Mouse (Mus musculus) CD4-positive, CD25-positive, alpha-beta regulatory T cell, adult 4 months (primary cell): ENCODE measurements around the gene C330021F23Rik. TPM values are rescaled to one million over a fixed set of nuclear protein-coding genes. Genes with fewer than 3 reads are reported as not detected.

ENCODE experiments used
- polyA plus RNA-seq, 2 experiments: library from polyadenylated mRNA; unstranded; fragments of 100-300 nt; shearing (Covaris generic); gene quantifications; one replicate each; pipeline ENCODE4 v1.2.1; 2017

Gene C330021F23Rik
- polyA plus RNA-seq, 2 experiments from 2014 or later: 1.4 TPM; not detected in 1

Other genes with a start within 250 kb of the C330021F23Rik start
- 10 to 100 TPM; 38.2 to 52.0 TPM for gene A430078G23Rik, start 214.6 kb upstream of the C330021F23Rik start, polyA plus RNA-seq
- gene Arhgef18, start 175.0 kb upstream of the C330021F23Rik start, polyA plus RNA-seq: 10 to 100 TPM; 27.6 to 35.8 TPM
- 10 to 100 TPM; 18.2 to 22.7 TPM for gene Pex11g, start 100.3 kb upstream of the C330021F23Rik start, polyA plus RNA-seq
- gene Tex45, start 97.1 kb upstream of the C330021F23Rik start, polyA plus RNA-seq: not detected
- 1 to 10 TPM; 1.0 to 1.6 TPM for gene Zfp358, start 74.9 kb upstream of the C330021F23Rik start, polyA plus RNA-seq
- 10 to 100 TPM; 16.1 to 18.6 TPM for gene Mcoln1, start 67.5 kb upstream of the C330021F23Rik start, polyA plus RNA-seq
- gene Pnpla6, start 52.6 kb upstream of the C330021F23Rik start, polyA plus RNA-seq: 10 to 100 TPM; 26.1 to 43.7 TPM
- gene Camsap3, start 19.3 kb downstream of the C330021F23Rik start, polyA plus RNA-seq: not detected
- 100 to 1,000 TPM in 1 of 2 experiments, 10 to 100 TPM in 1; 87.5 to 131 TPM for gene Xab2, start 53.3 kb downstream of the C330021F23Rik start, polyA plus RNA-seq
- 100 to 1,000 TPM in 1 of 2 experiments, 10 to 100 TPM in 1; 84.8 to 145 TPM for gene Pet100, start 53.6 kb downstream of the C330021F23Rik start, polyA plus RNA-seq
- gene Pcp2, start 57.6 kb downstream of the C330021F23Rik start, polyA plus RNA-seq: not detected
- gene Stxbp2, start 63.0 kb downstream of the C330021F23Rik start, polyA plus RNA-seq: 100 to 1,000 TPM; 190 to 257 TPM
- gene Retn, start 87.8 kb downstream of the C330021F23Rik start, polyA plus RNA-seq: not detected
- not detected for gene Mcemp1, start 97.8 kb downstream of the C330021F23Rik start, polyA plus RNA-seq
- gene Fcor, start 104.4 kb downstream of the C330021F23Rik start, polyA plus RNA-seq: not detected
- 10 to 100 TPM; 20.3 to 32.6 TPM for gene Trappc5, start 108.3 kb downstream of the C330021F23Rik start, polyA plus RNA-seq
- gene Fcer2a, start 126.2 kb downstream of the C330021F23Rik start, polyA plus RNA-seq: 10 to 100 TPM in 1 of 2 experiments, under 1 TPM in 1; 0.38 to 12.4 TPM
- not detected for gene Clec4g, start 152.7 kb downstream of the C330021F23Rik start, polyA plus RNA-seq
- not detected for gene Cd209a, start 181.0 kb downstream of the C330021F23Rik start, polyA plus RNA-seq